Mouse (Mus musculus): ENCODE results near the gene Scube1.

DNA sequence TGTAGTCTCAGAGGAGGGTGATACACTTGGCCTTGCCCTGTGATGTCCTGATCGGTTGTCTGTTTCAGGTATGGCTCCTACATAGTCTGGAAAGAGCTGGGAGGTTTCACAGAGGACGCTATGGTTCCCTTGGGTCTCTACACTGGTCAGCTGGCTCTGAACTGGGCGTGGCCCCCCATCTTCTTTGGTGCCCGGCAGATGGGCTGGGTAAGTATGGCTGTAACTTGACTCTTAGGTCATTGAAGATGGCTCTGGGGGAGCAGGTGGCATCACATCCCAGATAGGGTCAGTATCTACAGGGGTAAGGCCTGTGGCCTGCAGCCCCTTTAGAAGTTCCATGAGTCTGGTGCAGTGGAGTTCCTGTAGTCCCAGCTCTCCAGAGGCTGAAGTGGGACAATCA, 152.7 kb downstream of the Scube1 start:
- no peak for TF ChIP-seq CTCF (IDR thresholded peaks at IDR 0.05; ENCODE audit: low read depth)
- TF ChIP-seq EP300 (IDR thresholded peaks at IDR 0.05; ENCODE audit: low read depth) = no peak

Measured in liver, postnatal 0 days (tissue).